Mouse (Mus musculus) spleen, postnatal 4 days (tissue): ENCODE measurements around the gene Zbtb41.

Experiments
- DNase-seq, 2 experiments: peaks; one replicate each; pipeline ENCODE4 v3.0.0; 2022; ENCODE audit warnings: low spot score in 2 of 2

The Zbtb41 gene

DNA sequence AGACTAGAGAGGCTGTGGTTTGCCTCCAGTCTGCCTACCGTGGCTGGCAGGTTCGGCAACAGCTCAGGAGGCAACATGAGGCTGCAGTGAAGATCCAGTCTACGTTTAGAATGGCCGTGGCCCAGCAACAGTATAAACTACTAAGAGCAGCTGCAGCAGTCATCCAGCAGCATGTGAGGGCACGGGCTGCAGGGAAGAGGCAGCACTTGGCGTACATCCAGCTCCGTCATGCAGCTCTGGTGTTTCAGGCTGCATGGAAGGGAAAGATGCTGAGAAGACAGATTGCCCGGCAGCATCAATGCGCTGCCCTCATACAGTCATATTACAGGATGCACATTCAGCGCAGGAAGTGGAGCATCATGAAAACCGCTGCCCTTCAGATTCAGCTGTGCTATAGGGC lies 56.8 kb downstream of the Zbtb41 start:
- no peak for DNase-seq

DNA sequence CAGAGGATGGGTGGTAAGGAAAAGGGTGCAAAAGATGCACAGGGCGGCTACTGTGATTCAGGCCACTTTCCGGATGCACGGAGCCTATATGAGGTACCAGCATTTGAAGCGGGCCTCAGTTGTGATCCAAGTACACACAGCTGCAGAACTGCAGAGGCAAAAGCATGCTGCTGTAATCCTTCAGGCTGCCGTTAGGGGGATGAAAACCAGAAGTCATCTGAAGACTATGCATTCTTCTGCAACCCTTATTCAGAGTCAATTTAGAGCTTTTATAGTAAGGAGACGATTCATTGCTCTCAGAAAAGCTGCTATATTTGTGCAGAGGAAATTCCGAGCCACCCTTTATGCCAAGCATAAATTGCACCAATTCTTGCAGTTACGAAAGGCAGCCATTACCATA lies 58.2 kb downstream of the Zbtb41 start:
- no peak for DNase-seq

DNA sequence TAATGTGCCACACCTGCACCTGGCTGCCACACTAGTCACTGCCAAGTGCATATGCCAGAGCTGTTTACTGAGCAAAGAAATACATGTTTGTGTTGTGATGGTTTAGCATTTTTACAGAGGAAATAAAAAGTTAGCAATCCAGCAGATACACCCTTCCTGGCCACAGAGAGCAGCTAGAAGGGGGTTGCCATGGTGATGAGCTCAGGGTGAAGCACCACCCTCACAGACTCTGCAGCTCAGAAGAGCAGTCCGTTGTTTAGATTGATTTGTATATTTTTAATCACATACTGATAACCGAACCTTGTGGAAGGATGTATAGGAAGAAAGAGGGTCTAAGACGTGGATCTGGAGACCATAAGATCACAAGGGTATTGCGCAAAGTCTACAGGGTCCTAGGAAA lies 59.1 kb downstream of the Zbtb41 start:
- DNase-seq = no peak

DNA sequence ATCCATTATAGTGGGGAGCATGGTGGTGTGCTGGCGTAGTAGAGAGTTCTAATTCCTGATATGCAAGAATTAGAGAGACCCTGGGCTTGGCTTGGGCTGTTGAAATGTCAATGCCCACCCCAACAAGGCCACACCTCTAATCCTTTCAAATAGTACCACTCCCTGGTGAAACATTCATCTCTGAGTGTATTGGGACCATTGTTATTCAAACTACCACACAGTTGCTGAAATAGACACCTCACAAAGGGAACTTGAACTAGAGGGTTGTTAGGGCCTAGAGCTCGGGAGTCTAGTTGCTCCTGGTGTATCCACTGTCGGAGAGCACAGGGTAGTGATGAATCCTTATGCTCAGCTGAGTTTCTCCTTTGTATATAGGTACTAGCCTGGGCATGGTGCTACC lies 72.5 kb downstream of the Zbtb41 start:
- no peak for DNase-seq

DNA sequence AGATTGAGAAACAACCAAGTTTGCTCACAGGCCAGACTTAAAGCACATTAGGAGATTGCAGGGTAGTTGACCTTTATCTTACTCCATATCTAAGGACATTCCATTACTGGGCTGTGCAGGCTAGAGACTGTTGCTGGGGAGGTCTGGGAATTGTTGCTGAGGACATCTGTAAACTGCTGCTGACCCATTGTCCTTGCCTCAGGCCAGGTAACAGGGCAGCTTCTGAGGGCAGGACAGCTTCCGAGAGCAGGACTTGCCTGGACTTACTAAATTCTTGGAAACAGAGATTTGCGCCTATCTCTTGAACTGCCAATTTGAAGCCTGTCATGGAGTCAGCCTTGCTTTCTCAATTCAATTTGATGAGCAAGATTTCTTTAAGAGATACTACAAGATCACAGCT lies 73.3 kb downstream of the Zbtb41 start:
- no peak for DNase-seq

DNA sequence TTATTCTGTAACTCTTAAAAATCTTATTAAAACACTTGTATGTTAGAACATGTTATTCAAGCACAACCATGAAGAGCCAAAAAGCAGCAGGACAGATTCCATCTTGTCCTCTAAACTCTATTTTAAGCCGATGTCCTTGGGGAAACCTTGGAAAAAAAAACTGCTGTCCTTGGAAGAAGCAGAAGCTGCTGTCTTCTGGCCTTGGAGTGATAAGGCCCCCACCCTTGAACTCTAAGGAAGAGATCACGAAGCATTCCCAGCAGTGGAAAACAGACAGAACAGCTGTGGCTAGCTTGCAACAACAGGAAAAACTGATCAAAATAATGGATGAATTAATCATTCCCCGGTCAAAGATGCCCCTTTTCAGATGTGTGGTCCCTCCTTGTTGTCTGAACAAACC lies 74.1 kb downstream of the Zbtb41 start:
- DNase-seq = no peak

DNA sequence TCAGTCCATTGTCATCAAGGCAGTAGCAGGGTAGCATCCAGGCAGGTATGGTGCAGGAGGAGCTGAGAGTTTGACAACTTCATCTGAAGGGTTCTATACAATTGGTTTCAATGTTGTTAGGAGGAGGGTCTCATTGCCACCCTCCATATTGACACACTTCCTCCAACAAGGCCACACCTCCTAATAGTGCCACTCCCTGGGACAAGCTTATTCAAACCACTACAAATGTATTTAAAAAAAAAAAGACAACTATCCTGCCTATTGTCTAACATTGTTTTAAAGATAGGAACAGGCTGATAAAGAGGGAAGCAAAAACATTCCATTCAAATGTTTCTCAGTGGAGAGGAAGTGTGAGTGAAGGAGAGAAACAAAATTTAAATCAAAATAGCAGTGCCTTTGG lies 77.7 kb downstream of the Zbtb41 start:
- DNase-seq = no peak

DNA sequence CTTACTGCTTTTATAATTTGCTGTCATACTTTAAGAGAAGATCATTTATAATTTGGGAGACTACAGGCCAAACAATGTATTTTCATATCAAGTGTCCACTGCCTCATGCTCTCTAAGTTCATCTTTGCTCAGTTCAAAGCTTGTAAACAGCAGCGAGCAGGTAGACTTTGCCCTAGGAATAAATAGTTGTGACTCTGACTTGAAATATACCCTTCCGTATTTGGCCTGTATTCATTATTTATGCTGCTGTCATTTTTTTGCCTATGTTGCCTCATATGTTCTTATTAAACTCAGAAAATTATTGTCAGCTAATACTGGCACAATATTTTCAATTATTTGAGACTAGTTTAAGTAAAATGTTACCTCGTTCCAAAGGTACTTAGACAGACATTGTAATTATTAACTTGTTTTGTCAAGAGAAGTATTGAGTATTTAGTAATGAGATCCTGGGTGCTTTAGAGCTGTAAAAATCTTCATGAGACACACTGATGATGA lies 79.2 kb downstream of the Zbtb41 start, which contains the start of gene F13b:
Gene F13b, plus strand, starts transcription at position 445 of the 495 bp plus-strand sequence.
- DNase-seq = no peak
